Mouse (Mus musculus): ENCODE measurements around the gene Gxylt2. TPM values are rescaled to one million over a fixed set of nuclear protein-coding genes. Genes with fewer than 3 reads are reported as not detected.

Gene Gxylt2
- polyA plus RNA-seq (2014; fragmentation: Nextera tagmentation; extraction: Ambion mirVana) = 0.53 and 1.2 TPM in 2 replicates

DNA sequence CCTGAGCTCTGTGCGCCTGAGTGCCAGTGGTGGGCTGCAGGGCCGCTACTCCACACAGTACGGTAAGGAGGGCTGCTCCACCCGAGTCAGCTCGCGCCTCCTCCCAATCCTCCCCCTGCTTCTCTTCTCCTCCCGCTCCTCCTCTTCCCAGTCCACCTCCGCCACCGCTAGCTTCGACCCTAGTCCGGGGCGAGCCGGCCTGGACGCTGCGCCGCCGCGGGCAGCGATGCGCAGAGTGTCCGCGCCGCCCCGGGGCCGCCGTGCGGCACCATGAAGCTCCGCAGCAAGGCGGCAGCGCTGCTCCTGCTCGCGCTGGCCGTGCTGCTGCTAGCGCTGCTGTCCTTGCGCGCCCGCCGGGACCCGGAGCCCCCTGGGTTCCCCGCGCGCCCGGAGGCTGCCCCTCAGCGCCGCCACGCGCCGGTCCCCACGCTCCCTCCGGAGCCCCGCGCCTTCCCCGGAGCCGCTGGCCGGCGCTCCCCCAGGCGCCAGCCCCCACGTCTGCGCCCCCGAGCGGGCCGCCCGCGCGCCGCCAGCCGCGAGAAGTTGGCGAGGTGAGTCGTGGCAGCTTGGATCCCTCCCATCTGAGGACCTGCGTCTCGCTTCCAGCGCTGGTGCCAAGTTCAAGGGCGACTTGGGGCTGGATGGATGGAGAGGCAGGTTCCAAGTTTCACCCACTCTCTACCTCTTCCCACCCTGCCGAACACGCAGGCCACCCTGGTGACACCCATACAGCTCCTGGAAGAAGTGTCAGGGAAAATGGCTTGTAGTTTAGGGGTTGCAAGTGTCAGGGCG, at the start of gene Gxylt2:
Gene Gxylt2, plus strand, starts transcription at position 161 of the 792 bp plus-strand sequence.
- Histone ChIP-seq H3K27ac (replicated peaks; ENCODE audit: low read depth, low read length) (no peak within 1 kb of the TSS), H3K4me1 (ENCODE audit: control insufficient read depth, insufficient read depth, low read length) (peaks cover 9% of the 10 kb centered on the region; the same call in 1 of the 2 replicates), H3K36me3 (ENCODE audit: control insufficient read depth, insufficient read depth, low read length) (no peaks in the 10 kb centered on the region), H3K4me3 (replicated peaks; ENCODE audit: low read depth, low read length) (peak within 1 kb of the TSS; percentile 54), H3K9me3 (ENCODE audit: control insufficient read depth, low read length) (no peaks in the 10 kb centered on the region), H3K4me2 (ENCODE audit: low read length) (peak within 1 kb of the TSS; percentile 95), H3K9ac (replicated peaks; ENCODE audit: low read length) (peak within 1 kb of the TSS; percentile 62), H3K27me3 (ENCODE audit: control insufficient read depth, insufficient read depth, low read length) (peaks cover 23% of the 10 kb centered on the region)
- ATAC-seq (ENCODE audit: low FRiP score, low TSS enrichment) (peak; percentile 80), DNase-seq (peak; percentile 80)
- under 1% methylated on average over 76 of the region's 77 CpGs for WGBS

DNA sequence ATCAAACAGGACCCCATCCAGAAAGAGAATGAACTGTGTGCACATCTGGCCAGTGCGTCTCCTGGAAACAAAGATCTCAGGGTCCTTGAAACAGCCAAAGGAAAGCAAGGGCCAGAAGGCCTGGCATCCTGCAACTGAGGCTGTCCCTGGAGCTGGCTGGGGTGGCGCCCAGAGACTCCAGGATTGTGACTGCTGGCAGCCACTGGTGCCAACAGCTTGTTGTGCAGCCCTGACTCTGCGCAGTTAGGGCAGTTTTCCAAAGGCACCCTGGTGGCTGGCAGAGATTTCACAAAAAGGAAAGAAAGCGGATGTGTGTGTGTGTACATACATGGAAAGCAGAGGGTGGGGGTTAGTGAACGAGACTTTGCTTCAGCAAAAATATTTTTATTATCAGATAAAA, 44.1 kb upstream of the Gxylt2 start:
- Histone ChIP-seq H3K9me3 (ENCODE audit: control insufficient read depth, low read length) (no peaks in the 10 kb centered on the region), H3K4me1 (ENCODE audit: control insufficient read depth, insufficient read depth, low read length) (no peaks in the 10 kb centered on the region), H3K36me3 (ENCODE audit: control insufficient read depth, insufficient read depth, low read length) (peaks cover 23% of the 10 kb centered on the region), H3K27me3 (ENCODE audit: control insufficient read depth, insufficient read depth, low read length) (no peaks in the 10 kb centered on the region), H3K27ac (replicated peaks; ENCODE audit: low read depth, low read length) (0 out of 2 replicates have a peak overlapping the region, but pooled peaks have one; percentile 26), H3K9ac (replicated peaks; ENCODE audit: low read length) (no peak overlapping the region), H3K4me2 (ENCODE audit: low read length) (no peak overlapping the region), H3K4me3 (replicated peaks; ENCODE audit: low read depth, low read length) (no peak overlapping the region)
- WGBS = 80% methylated on average over 5 of the region's 5 CpGs
- no peak for ATAC-seq (ENCODE audit: low FRiP score, low TSS enrichment)
- peak; percentile 58 for DNase-seq

DNA sequence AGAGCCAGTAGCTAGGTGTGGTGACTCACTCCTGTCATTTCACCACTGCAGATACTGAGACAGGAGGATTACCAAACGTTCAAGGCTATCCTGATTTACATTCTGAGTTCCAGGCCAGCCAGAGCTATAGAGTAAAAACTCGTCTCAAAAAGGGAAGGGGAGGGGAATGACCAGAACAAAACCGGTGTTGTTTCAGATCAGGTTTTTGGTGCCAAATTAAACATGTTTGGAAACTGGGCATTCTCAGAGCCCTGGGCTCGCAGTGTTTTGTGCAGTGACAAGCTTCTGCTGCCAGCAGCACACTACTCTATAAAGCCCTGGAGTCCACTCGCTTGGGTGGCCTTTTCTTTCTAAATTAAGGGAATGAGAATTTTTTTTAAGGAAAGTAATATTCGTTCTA, 42.3 kb upstream of the Gxylt2 start:
- DNase-seq = peak; percentile 30
- WGBS = 80% methylated on average over 6 of the region's 6 CpGs

DNA sequence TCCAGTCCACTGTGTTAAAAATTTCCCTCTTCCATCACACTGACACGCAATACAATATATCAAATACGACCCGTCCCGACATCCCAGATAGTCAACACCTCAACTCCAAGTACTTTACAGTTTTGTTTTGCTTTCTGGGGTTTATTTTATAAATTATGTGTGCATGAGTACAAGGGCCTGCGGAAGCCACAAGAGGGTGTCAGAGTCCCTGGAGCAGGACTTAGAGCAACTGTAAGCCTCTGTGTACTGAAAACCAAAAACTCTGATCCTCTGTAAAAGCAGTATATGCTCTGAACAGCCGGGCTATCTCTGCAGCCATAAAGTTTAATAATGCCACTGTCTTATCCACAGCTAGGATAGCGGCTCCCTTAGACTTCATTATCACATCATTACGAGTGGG, 36.9 kb upstream of the Gxylt2 start:
- H3K4me3 ChIP-seq (replicated peaks; ENCODE audit: low read depth, low read length) = no peak overlapping the region
- H3K27ac ChIP-seq (replicated peaks; ENCODE audit: low read depth, low read length) = no peak overlapping the region
- H3K27me3 ChIP-seq (ENCODE audit: control insufficient read depth, insufficient read depth, low read length) = no peaks in the 10 kb centered on the region
- WGBS = 92% methylated on average over 8 of the region's 8 CpGs
- no peaks in the 10 kb centered on the region for H3K9me3 ChIP-seq (ENCODE audit: control insufficient read depth, low read length)
- no peak overlapping the region for H3K9ac ChIP-seq (replicated peaks; ENCODE audit: low read length)
- peaks cover 17% of the 10 kb centered on the region for H3K36me3 ChIP-seq (ENCODE audit: control insufficient read depth, insufficient read depth, low read length)
- no peak for DNase-seq
- no peaks in the 10 kb centered on the region for H3K4me1 ChIP-seq (ENCODE audit: control insufficient read depth, insufficient read depth, low read length)
- ATAC-seq (ENCODE audit: low FRiP score, low TSS enrichment) = no peak
- H3K4me2 ChIP-seq (ENCODE audit: low read length) = no peak overlapping the region

More for the DNA sequence above, 42.3 kb upstream of the Gxylt2 start:
- H3K9ac ChIP-seq (replicated peaks; ENCODE audit: low read length) = no peak overlapping the region
- H3K9me3 ChIP-seq (ENCODE audit: control insufficient read depth, low read length) = no peaks in the 10 kb centered on the region
- H3K4me1 ChIP-seq (ENCODE audit: control insufficient read depth, insufficient read depth, low read length) = no peaks in the 10 kb centered on the region
- H3K4me3 ChIP-seq (replicated peaks; ENCODE audit: low read depth, low read length) = no peak overlapping the region
- no peaks in the 10 kb centered on the region for H3K27me3 ChIP-seq (ENCODE audit: control insufficient read depth, insufficient read depth, low read length)
- no peak for ATAC-seq (ENCODE audit: low FRiP score, low TSS enrichment)
- no peak overlapping the region for H3K4me2 ChIP-seq (ENCODE audit: low read length)
- H3K27ac ChIP-seq (replicated peaks; ENCODE audit: low read depth, low read length) = no peak overlapping the region
- H3K36me3 ChIP-seq (ENCODE audit: control insufficient read depth, insufficient read depth, low read length) = peaks cover 23% of the 10 kb centered on the region

DNA sequence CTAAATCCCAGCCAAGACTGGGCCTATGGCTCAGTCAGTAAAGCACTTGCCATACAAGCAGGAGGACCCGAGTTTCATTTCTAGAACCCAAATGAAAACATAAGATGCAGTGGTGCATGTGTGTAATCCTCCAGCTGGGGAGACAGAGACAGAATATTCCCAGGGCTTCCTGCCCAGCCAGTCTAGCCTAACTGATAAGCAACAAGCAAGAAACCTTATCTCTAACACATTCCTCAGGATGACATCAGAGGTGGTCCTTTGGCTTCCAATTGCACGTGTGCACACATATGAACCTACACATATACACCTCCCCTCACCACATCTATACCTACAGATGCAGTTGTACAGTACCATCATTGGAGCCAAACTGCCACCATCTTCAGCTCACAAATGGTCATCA, 35.7 kb upstream of the Gxylt2 start:
- H3K4me1 ChIP-seq (ENCODE audit: control insufficient read depth, insufficient read depth, low read length) = no peaks in the 10 kb centered on the region
- H3K4me3 ChIP-seq (replicated peaks; ENCODE audit: low read depth, low read length) = no peak overlapping the region
- no peak overlapping the region for H3K4me2 ChIP-seq (ENCODE audit: low read length)
- H3K27ac ChIP-seq (replicated peaks; ENCODE audit: low read depth, low read length) = no peak overlapping the region
- 80% methylated on average over 2 of the region's 2 CpGs for WGBS
- H3K27me3 ChIP-seq (ENCODE audit: control insufficient read depth, insufficient read depth, low read length) = no peaks in the 10 kb centered on the region
- DNase-seq (no peak), ATAC-seq (ENCODE audit: low FRiP score, low TSS enrichment) (no peak)
- no peak overlapping the region for H3K9ac ChIP-seq (replicated peaks; ENCODE audit: low read length)
- H3K9me3 ChIP-seq (ENCODE audit: control insufficient read depth, low read length) = no peaks in the 10 kb centered on the region
- peaks cover 8% of the 10 kb centered on the region for H3K36me3 ChIP-seq (ENCODE audit: control insufficient read depth, insufficient read depth, low read length)

DNA sequence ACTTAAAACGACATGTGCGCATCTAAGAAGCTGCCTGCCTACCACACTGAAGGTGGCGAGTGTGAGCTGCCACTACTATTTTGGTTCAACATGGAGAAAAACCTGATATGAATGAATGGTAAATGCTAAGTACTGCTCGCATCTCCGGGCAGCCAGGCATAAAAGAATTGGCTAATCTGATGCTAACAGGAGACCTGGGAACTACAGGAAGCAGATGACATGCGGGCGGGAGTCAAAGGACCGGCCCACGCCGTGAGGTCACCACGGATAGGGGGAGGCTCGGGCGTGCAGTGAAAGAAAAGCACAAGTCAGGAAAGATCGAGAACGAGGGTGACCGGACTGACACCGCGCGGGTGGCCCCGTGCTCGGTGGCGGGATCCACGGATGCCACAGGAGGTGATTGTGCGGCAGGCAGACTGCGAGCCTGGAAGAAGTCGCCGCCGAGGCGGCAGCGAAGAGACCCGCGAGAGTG, 34.1 kb upstream of the Gxylt2 start:
- no peaks in the 10 kb centered on the region for H3K27me3 ChIP-seq (ENCODE audit: control insufficient read depth, insufficient read depth, low read length)
- ATAC-seq (ENCODE audit: low FRiP score, low TSS enrichment) = peak; percentile 63; the same call in 1 of the 2 replicates
- H3K9ac ChIP-seq (replicated peaks; ENCODE audit: low read length) = peak overlapping the region; percentile 61
- under 1% methylated on average over 32 of the region's 32 CpGs for WGBS
- H3K36me3 ChIP-seq (ENCODE audit: control insufficient read depth, insufficient read depth, low read length) = no peaks in the 10 kb centered on the region
- H3K4me3 ChIP-seq (replicated peaks; ENCODE audit: low read depth, low read length) = peak overlapping the region; percentile 84
- peak; percentile 43 for DNase-seq
- H3K4me1 ChIP-seq (ENCODE audit: control insufficient read depth, insufficient read depth, low read length) = no peaks in the 10 kb centered on the region
- H3K9me3 ChIP-seq (ENCODE audit: control insufficient read depth, low read length) = no peaks in the 10 kb centered on the region
- H3K4me2 ChIP-seq (ENCODE audit: low read length) = peak overlapping the region; percentile 82
- no peak overlapping the region for H3K27ac ChIP-seq (replicated peaks; ENCODE audit: low read depth, low read length)

DNA sequence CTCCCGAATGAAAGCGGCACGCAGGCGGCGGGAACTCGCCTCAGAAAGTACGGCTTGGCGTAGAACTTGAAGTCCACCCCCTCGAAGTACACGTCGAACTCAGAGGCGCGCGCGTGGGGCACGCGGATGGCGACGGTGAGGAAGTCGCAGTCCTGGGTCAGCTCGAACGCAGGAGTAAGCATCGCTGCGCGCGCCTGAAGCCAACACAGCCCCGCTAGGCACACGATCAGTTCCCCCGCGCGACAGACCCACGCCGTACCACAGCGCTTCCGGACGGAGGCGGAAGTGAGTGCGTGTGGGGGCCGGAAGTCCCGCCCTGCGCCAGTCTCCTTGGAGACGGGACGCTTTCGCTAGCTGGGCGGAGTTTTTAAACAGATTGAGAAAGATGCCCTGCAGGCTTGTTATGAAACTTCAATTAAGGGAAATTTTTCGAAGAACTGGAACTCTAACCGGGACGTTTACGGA, 33.6 kb upstream of the Gxylt2 start, which contains the start of gene Shq1:
Gene Shq1, minus strand, starts transcription at position 278 of the 465 bp plus-strand sequence.
- Histone ChIP-seq H3K9ac (replicated peaks; ENCODE audit: low read length) (peak within 1 kb of the TSS; percentile 61), H3K4me1 (ENCODE audit: control insufficient read depth, insufficient read depth, low read length) (no peaks in the 10 kb centered on the region), H3K9me3 (ENCODE audit: control insufficient read depth, low read length) (no peaks in the 10 kb centered on the region), H3K4me3 (replicated peaks; ENCODE audit: low read depth, low read length) (peak within 1 kb of the TSS; percentile 84), H3K27me3 (ENCODE audit: control insufficient read depth, insufficient read depth, low read length) (no peaks in the 10 kb centered on the region), H3K27ac (replicated peaks; ENCODE audit: low read depth, low read length) (no peak within 1 kb of the TSS), H3K36me3 (ENCODE audit: control insufficient read depth, insufficient read depth, low read length) (no peaks in the 10 kb centered on the region), H3K4me2 (ENCODE audit: low read length) (peak within 1 kb of the TSS; percentile 82)
- ATAC-seq (ENCODE audit: low FRiP score, low TSS enrichment) (peak; percentile 95), DNase-seq (peak; percentile 94)
- WGBS = under 1% methylated on average over 49 of the region's 49 CpGs

DNA sequence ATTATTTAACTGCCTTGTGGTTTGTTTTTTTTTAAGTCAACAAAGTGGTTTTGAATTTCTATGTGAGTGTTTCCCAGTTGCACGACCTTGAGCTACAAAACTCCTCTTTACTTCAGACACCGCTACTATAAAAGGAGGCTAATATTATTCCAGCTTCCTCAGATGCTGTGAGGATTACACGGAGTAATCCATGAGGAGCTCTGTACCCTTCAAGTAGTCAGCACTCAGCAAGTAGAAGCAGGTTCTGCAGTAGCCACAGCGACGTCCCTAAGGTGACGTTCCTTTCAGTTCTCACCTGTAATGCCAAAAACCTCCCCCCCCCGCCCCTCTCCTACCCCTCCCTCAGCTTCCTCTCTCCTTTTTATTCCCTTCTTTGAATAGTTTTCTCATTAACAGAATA, 33.1 kb upstream of the Gxylt2 start:
- Histone ChIP-seq H3K36me3 (ENCODE audit: control insufficient read depth, insufficient read depth, low read length) (no peaks in the 10 kb centered on the region), H3K4me1 (ENCODE audit: control insufficient read depth, insufficient read depth, low read length) (no peaks in the 10 kb centered on the region), H3K27me3 (ENCODE audit: control insufficient read depth, insufficient read depth, low read length) (no peaks in the 10 kb centered on the region), H3K4me3 (replicated peaks; ENCODE audit: low read depth, low read length) (peak overlapping the region; percentile 84), H3K9ac (replicated peaks; ENCODE audit: low read length) (no peak overlapping the region), H3K9me3 (ENCODE audit: control insufficient read depth, low read length) (no peaks in the 10 kb centered on the region), H3K27ac (replicated peaks; ENCODE audit: low read depth, low read length) (no peak overlapping the region), H3K4me2 (ENCODE audit: low read length) (peak overlapping the region; percentile 82)
- WGBS = 13% methylated on average over 7 of the region's 7 CpGs
- ATAC-seq (ENCODE audit: low FRiP score, low TSS enrichment) = no peak
- DNase-seq = no peak
